Mouse (Mus musculus): Measurements from ENCODE around the gene Tbx10.
"Not testable (repeated sequence)": the region's sequence is repeated elsewhere in the genome, so short reads cannot be mapped to it uniquely, and the experiment has no call there.

The Tbx10 gene

GRCm38 (mm10) chr19:4005091-4005490 lies 12.5 kb downstream of the Tbx10 start:
- no peak for DNase-seq

DNA sequence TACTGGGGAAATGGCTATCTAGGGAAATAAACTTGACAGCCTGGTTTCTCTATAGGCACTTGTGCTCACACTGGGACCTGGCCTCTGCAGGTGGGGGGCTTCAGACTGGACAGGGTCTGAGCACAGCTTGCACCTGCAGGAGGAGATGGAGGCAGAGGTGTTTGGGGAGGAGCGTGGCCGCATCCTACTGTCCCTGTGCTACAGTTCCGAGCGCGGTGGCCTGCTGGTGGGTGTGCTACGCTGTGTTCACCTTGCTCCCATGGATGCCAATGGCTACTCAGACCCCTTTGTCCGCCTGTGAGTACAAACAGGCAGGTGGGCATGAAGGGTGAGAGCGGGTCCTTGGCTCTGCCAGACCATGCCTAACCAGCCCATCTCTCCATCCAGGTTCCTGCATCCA lies 13.4 kb downstream of the Tbx10 start:
- no peak for DNase-seq

DNA sequence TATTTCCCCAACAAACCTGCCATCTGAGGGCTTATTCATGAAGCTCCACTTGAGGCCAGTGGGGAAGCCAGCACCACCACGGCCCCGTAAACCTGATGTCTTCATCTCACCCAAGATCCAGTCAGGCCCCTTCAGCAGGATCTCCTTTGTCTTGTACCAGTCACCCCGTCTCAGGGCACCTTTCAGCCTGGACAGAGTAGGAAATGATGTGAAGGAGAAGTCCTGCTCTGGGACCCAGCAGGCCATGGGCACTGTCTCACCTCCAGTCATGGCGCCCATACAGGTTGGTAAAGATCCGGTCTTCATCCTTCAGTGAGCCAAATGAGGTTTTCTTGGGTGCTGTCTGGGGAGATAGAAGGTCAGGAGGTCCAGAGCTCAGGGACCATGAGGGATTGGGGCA lies 18.5 kb downstream of the Tbx10 start:
- DNase-seq, result no peak

DNA sequence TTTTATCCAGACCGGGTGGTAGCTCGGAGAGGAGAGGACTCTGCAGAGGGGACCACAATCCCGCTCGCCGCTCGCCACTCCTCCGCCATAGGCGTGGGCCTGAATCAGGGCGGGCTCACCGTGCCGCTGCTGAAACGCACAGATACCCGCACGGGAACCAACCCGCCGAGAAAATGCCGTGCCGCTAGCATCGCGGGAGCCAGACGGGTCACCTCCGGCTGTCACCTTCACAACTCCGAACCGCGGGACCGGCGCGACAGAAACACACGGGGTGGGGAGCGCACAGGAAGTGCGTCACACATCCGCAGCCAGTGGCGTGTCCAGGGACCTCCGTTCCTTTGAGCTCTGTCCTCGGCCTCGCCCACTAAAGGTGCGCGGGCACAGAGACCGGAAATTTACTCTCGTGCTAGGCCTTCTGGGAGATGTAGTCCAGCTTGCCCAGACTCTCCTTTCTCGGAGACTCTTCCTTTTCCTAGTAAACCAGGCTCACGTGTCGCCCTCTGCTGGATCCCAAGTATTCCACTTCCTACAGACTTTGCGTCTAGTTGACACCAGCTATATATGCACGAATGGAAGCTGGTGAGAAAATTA lies 20.0 kb downstream of the Tbx10 start, which contains the start of gene Ndufv1:
Gene Ndufv1 (minus strand): TSS at position 375 of the 591 bp plus-strand sequence.
- DNase-seq, result peak; percentile 98

DNA sequence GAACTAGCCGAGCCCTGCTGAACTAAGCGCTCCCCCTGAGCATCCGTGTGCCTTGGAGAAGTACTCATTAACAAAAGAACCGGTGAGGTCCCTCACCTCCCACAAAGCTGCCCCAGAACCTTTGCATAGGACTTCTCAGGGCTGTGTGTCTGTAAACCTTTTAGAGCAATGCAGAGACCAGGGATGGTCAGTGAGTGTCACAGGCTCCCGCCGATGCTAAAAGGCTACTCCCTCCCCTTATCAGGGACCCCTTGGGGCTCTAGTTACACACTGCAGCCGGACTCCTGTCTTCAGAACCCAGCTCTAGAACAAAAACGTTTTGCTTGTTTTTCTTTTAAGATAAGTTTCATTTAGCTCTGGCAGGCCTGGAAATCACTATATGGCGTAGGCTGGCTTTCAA lies 20.5 kb downstream of the Tbx10 start:
- DNase-seq, result no peak

- no peak for DNase-seq
Observed at GRCm38 (mm10) chr19:4014802-4015201, 22.2 kb downstream of the Tbx10 start.

GRCm38 (mm10) chr19:4015635-4016034 lies 23.1 kb downstream of the Tbx10 start:
- no peak for DNase-seq

DNA sequence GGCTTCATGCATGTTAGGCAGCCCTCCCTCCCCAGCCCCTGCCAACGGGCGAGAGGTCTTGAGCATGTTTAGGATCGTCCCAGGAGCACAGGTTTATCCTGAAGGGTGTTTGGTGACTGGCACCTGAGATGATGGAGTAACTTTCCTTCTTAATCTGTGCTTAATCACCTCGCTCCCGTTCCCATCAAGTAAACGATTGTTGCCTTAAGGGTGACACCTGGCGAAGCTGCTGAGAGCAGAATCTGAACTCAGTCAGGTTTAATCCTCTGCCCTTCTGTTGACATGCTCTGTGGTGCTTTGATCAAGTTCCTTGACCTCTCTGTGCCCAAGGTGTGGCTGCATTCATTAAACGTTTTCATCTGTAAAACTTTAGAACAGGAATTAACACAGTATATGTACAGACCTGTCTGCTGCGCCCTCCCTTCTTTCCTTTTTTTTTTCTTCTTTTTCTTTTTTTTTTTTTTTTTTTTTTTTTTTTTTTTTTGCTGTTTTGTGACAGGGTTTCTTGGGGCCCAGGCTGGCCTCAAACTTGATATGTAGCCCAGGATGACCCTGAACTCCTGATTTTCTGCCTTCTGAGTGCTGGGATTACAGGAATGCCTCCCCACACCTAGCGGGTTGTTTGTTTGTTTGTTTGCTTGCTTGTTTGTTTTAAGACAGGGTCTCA lies 25.5 kb downstream of the Tbx10 start:
- DNase-seq, result no peak

GRCm38 (mm10) chr19:4018743-4019583 lies 26.4 kb downstream of the Tbx10 start:
- DNase-seq, result peak; percentile 83 to 89

GRCm38 (mm10) chr19:4023185-4023584 lies 30.6 kb downstream of the Tbx10 start:
- DNase-seq, result no peak

DNA sequence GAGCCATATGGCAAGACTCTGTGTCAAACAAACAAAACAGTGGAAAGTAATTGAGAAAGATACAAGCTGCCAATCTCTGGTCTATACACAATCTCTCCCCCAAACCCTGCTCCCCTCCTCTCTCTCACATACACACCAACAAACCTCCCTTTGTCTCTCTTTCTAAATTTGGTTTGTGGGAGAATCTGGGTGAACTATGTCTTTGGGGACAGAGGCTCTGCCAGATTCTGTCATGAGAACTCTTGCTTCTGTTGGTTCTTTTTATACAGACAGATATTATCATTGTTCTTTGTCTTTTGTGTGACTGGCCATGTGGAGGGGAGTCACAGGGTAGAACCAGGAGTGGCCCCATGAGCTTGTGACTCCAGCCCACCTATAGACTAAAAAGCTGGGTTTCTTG lies 35.0 kb downstream of the Tbx10 start:
- no peak for DNase-seq

DNA sequence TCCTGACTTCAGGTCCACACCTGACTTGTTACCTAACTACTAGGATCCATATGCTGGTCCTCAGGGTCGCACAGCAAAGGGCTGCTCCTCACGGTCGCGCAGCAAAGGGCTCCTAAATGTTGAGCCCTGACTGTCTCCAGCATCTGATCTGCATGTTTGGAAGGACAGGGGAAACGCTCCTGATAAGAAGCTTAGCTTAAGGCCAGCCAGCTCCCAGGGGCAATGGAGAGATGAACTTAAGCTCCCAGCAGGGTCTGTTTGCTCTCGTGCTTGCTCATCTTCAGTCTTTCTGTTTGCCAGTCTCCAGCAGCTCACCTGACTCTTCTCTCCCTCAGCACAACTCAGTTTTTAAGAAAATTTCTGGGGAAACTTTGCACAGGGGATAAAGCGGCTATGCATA lies 40.1 kb downstream of the Tbx10 start:
- DNase-seq, result no peak

DNA sequence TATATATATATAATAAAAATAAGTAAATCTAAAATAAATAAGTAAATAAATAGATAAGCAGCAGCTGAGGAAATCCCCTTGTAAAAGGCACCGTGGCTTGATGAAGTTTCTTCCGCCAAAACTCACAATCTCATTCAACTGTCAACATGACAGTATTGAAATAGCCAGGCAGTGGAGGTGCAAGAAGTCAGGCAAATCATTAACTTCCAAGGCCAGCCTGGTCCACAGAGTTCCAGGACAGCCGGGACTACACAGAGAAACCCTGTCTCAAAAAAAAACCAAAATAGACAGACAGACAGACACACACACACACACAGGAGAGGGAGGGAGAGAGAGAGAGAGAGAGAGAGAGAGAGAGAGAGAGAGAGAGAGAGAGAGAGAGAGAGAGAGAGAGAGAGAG lies 40.7 kb downstream of the Tbx10 start:
- DNase-seq, result no peak

GRCm38 (mm10) chr19:4033742-4034141 lies 41.2 kb downstream of the Tbx10 start:
- no peak for DNase-seq

DNA sequence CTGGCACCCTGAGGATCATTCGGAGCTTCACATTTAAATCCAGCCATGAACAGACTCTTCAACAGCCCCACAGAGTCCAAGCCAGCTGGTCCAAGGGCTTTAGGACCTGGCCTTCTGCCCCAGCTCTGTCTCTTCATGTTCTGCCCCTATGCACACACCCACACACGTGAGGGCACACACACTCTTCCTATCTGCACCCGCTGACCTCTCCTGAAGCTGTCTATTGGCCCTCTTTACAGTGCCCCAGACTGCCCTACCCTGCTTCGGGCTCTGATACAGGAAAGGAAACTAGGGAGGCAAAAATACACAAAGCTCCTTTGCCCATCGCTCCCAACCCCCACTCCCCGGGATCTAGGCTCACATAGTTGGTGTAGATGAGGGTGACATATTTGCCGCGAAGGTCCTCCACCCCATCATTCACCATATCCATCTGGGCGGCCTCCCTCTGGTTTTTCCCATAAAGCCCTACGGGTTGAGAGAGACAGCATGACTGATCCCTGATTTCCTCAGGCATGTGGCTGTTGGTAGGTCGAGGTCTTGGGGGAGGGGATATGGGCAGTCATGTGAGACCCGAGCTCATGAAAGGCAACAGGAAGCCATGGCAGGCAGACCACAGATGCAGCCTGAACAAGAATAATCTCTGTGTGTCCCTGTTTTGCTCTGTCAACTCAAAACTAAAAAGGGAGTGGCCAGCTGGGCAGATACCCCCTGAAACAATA lies 43.9 kb downstream of the Tbx10 start:
- DNase-seq, result no peak

DNA sequence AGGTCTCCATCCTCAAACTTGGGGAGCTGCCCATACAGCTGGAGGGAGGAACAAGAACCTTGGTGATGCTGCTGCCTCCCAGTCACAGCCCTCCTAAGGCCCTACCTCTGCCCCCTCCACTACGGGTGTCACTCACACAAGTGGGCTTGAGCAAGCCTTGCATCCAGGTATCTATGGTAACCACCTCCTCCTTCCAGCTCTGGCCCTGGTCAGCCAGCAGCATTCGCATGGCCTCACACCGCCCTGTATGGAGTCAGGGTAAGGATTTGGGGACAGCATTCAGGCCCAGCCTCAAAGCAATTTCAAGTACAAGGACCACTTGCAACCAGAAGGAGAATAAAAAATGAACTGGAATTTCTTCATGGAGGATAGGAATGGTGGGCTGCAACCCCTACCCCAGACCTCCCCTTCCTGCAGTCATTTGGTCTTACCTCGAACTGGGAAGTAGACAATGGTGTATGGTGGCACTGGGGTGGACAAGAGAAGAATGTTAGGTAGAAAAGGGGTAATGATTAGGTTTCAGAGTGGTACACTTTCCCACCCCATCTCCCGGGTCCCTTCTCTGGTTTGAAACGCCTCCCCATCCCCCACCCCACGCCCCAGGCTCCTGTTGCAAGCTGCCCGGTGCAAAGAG lies 44.7 kb downstream of the Tbx10 start:
- DNase-seq, result not testable (repeated sequence)

GRCm38 (mm10) chr19:4037788-4038232 lies 45.3 kb downstream of the Tbx10 start, which contains the start of gene Gstp1:
TSS of gene Gstp1 (minus strand) at chr19:4037985.
- DNase-seq, result peak; percentile 91 to 93

DNA sequence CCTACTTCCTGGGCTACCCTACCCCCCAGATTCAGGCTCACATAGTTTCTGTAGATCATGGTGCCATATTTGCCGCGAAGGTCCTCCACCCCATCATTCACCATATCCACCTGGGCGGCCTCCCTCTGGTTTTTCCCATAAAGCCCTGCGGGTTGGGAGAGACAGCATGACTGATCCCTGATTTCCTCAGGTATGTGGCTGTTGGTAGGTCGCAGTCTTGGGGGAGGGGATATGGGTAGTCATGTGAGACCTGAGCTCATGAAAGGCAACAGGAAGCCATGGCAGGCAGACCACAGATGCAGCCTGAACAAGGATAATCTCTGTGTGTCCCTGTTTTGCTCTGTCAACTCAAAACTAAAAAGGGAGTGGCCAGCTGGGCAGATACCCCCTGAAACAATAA lies 48.4 kb downstream of the Tbx10 start:
- DNase-seq, result not testable (repeated sequence)

DNA sequence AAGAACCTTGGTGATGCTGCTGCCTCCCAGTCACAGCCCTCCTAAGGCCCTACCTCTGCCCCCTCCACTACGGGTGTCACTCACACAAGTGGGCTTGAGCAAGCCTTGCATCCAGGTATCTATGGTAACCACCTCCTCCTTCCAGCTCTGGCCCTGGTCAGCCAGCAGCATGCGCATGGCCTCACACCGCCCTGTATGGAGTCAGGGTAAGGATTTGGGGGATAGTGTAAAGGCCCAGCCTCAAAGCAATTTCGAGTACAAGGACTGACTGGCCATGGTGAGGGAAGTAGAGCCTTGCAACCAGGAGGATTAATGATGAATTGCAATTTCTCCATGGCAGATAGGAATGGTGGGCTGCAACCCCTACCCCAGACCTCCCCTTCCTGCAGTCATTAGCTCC lies 48.9 kb downstream of the Tbx10 start:
- DNase-seq, result not testable (repeated sequence)

GRCm38 (mm10) chr19:4042124-4042523 lies 49.6 kb downstream of the Tbx10 start:
- peak; percentile 31 to 59 for DNase-seq

DNA sequence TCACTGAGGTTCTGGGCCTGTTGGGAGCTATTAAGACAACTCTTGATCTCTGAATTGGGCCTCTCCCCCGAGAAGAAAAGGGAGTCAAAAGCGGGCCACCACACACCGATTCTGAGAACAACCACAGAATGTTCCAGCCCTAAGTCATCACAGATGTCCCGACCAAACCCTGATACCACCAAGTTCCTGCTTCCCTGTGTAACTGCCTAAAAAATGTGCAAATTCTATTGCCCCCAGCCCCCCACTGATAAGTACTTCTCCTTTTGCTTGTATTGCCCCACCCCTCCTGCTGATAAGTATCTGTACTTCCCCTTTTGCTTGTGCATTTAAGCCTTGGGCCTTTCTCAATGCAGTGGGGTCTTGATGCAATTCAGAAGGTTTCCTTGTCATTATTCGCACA lies 51.6 kb downstream of the Tbx10 start:
- not testable (repeated sequence) for DNase-seq

Measured in kidney, postnatal 4 days (tissue).